Mouse (Mus musculus): ENCODE measurements around the gene Gbx1. TPM values are rescaled to one million over a fixed set of nuclear protein-coding genes. Genes with fewer than 3 reads are reported as not detected.

Gene Gbx1
- polyA plus RNA-seq, 1 experiment from 2014 or later: 0.02 TPM

GRCm38 (mm10) chr5:24502786-24503185 is 24.2 kb downstream of the Gbx1 start:
- no peaks in the 10 kb centered on the region for H3K4me1 ChIP-seq (replicated peaks; ENCODE audit: control insufficient read depth, insufficient read depth)
- no peaks in the 10 kb centered on the region for H3K27me3 ChIP-seq (ENCODE audit: control insufficient read depth, insufficient read depth, low read length)
- no peak for DNase-seq (ENCODE audit: low spot score)
- WGBS: 55% methylated on average over 4 of the region's 4 CpGs
- H3K27ac ChIP-seq (replicated peaks): no peak overlapping the region
- no peak overlapping the region for H3K4me3 ChIP-seq (ENCODE audit: low read depth, low read length)
- TF ChIP-seq EP300 (optimal IDR thresholded peaks at IDR 0.05) (no peak), CTCF (IDR thresholded peaks at IDR 0.05; ENCODE audit: low read depth) (no peak)
- H3K9me3 ChIP-seq (ENCODE audit: control insufficient read depth, low read length): no peaks in the 10 kb centered on the region
- peaks cover 15% of the 10 kb centered on the region for H3K36me3 ChIP-seq (ENCODE audit: control insufficient read depth, insufficient read depth, low read length)
- no peak overlapping the region for H3K4me2 ChIP-seq (replicated peaks; ENCODE audit: low read depth)
- no peak overlapping the region for H3K9ac ChIP-seq (ENCODE audit: low read length)
- ATAC-seq (ENCODE audit: low FRiP score, low TSS enrichment): no peak

GRCm38 (mm10) chr5:24500851-24501250 is 26.2 kb downstream of the Gbx1 start:
- no peak for ATAC-seq (ENCODE audit: low FRiP score, low TSS enrichment)

GRCm38 (mm10) chr5:24499113-24499512 is 27.9 kb downstream of the Gbx1 start:
- peaks cover 19% of the 10 kb centered on the region for H3K36me3 ChIP-seq (ENCODE audit: control insufficient read depth, insufficient read depth, low read length)
- WGBS: 86% methylated on average over 10 of the region's 10 CpGs
- ATAC-seq (ENCODE audit: low FRiP score, low TSS enrichment): no peak
- no peak for DNase-seq (ENCODE audit: low spot score)
- no peaks in the 10 kb centered on the region for H3K27me3 ChIP-seq (ENCODE audit: control insufficient read depth, insufficient read depth, low read length)
- H3K9me3 ChIP-seq (ENCODE audit: control insufficient read depth, low read length): no peaks in the 10 kb centered on the region
- TF ChIP-seq EP300 (optimal IDR thresholded peaks at IDR 0.05) (no peak), CTCF (IDR thresholded peaks at IDR 0.05; ENCODE audit: low read depth) (no peak)
- H3K4me1 ChIP-seq (replicated peaks; ENCODE audit: control insufficient read depth, insufficient read depth): no peaks in the 10 kb centered on the region
- no peak overlapping the region for H3K9ac ChIP-seq (ENCODE audit: low read length)
- no peak overlapping the region for H3K4me3 ChIP-seq (ENCODE audit: low read depth, low read length)
- no peak overlapping the region for H3K27ac ChIP-seq (replicated peaks)
- H3K4me2 ChIP-seq (replicated peaks; ENCODE audit: low read depth): no peak overlapping the region

More at GRCm38 (mm10) chr5:24500851-24501250, 26.2 kb downstream of the Gbx1 start:
- H3K9ac ChIP-seq (ENCODE audit: low read length): no peak overlapping the region
- no peaks in the 10 kb centered on the region for H3K27me3 ChIP-seq (ENCODE audit: control insufficient read depth, insufficient read depth, low read length)
- H3K9me3 ChIP-seq (ENCODE audit: control insufficient read depth, low read length): no peaks in the 10 kb centered on the region
- no peak for DNase-seq (ENCODE audit: low spot score)
- H3K36me3 ChIP-seq (ENCODE audit: control insufficient read depth, insufficient read depth, low read length): peaks cover 19% of the 10 kb centered on the region
- 78% methylated on average over 11 of the region's 11 CpGs for WGBS
- no peak overlapping the region for H3K4me2 ChIP-seq (replicated peaks; ENCODE audit: low read depth)
- no peak overlapping the region for H3K27ac ChIP-seq (replicated peaks)
- H3K4me3 ChIP-seq (ENCODE audit: low read depth, low read length): no peak overlapping the region
- TF ChIP-seq CTCF (IDR thresholded peaks at IDR 0.05; ENCODE audit: low read depth): no peak
- TF ChIP-seq EP300 (optimal IDR thresholded peaks at IDR 0.05): no peak
- no peaks in the 10 kb centered on the region for H3K4me1 ChIP-seq (replicated peaks; ENCODE audit: control insufficient read depth, insufficient read depth)

GRCm38 (mm10) chr5:24497526-24497925 is 29.5 kb downstream of the Gbx1 start:
- Histone ChIP-seq H3K27me3 (ENCODE audit: control insufficient read depth, insufficient read depth, low read length) (no peaks in the 10 kb centered on the region), H3K4me3 (ENCODE audit: low read depth, low read length) (no peak overlapping the region), H3K36me3 (ENCODE audit: control insufficient read depth, insufficient read depth, low read length) (peaks cover 25% of the 10 kb centered on the region), H3K27ac (replicated peaks) (no peak overlapping the region), H3K4me2 (replicated peaks; ENCODE audit: low read depth) (no peak overlapping the region), H3K9me3 (ENCODE audit: control insufficient read depth, low read length) (no peaks in the 10 kb centered on the region), H3K9ac (ENCODE audit: low read length) (no peak overlapping the region), H3K4me1 (replicated peaks; ENCODE audit: control insufficient read depth, insufficient read depth) (no peaks in the 10 kb centered on the region)
- TF ChIP-seq EP300 (optimal IDR thresholded peaks at IDR 0.05) (no peak), CTCF (IDR thresholded peaks at IDR 0.05; ENCODE audit: low read depth) (no peak)
- ATAC-seq (ENCODE audit: low FRiP score, low TSS enrichment): no peak
- WGBS: 83% methylated on average over 12 of the region's 12 CpGs
- no peak for DNase-seq (ENCODE audit: low spot score)

- Histone ChIP-seq H3K4me2 (replicated peaks; ENCODE audit: low read depth) (no peak overlapping the region), H3K9me3 (ENCODE audit: control insufficient read depth, low read length) (no peaks in the 10 kb centered on the region), H3K27me3 (ENCODE audit: control insufficient read depth, insufficient read depth, low read length) (no peaks in the 10 kb centered on the region), H3K36me3 (ENCODE audit: control insufficient read depth, insufficient read depth, low read length) (peaks cover 27% of the 10 kb centered on the region), H3K9ac (ENCODE audit: low read length) (no peak overlapping the region), H3K27ac (replicated peaks) (no peak overlapping the region), H3K4me1 (replicated peaks; ENCODE audit: control insufficient read depth, insufficient read depth) (no peaks in the 10 kb centered on the region), H3K4me3 (ENCODE audit: low read depth, low read length) (no peak overlapping the region)
- WGBS: 78% methylated on average over 6 of the region's 6 CpGs
- ATAC-seq (ENCODE audit: low FRiP score, low TSS enrichment): no peak
- no peak for DNase-seq (ENCODE audit: low spot score)
- TF ChIP-seq CTCF (IDR thresholded peaks at IDR 0.05; ENCODE audit: low read depth): no peak
- no peak for TF ChIP-seq EP300 (optimal IDR thresholded peaks at IDR 0.05)
Observed at GRCm38 (mm10) chr5:24496756-24497155, 30.2 kb downstream of the Gbx1 start.

GRCm38 (mm10) chr5:24495019-24495418 is 32.0 kb downstream of the Gbx1 start:
- no peak overlapping the region for H3K9ac ChIP-seq (ENCODE audit: low read length)
- DNase-seq (ENCODE audit: low spot score) (no peak), ATAC-seq (ENCODE audit: low FRiP score, low TSS enrichment) (no peak)
- no peaks in the 10 kb centered on the region for H3K4me1 ChIP-seq (replicated peaks; ENCODE audit: control insufficient read depth, insufficient read depth)
- peaks cover 26% of the 10 kb centered on the region for H3K36me3 ChIP-seq (ENCODE audit: control insufficient read depth, insufficient read depth, low read length)
- H3K27ac ChIP-seq (replicated peaks): no peak overlapping the region
- H3K4me2 ChIP-seq (replicated peaks; ENCODE audit: low read depth): no peak overlapping the region
- no peaks in the 10 kb centered on the region for H3K9me3 ChIP-seq (ENCODE audit: control insufficient read depth, low read length)
- no peak overlapping the region for H3K4me3 ChIP-seq (ENCODE audit: low read depth, low read length)
- TF ChIP-seq EP300 (optimal IDR thresholded peaks at IDR 0.05): no peak
- TF ChIP-seq CTCF (IDR thresholded peaks at IDR 0.05; ENCODE audit: low read depth): no peak
- WGBS: 90% methylated on average over 15 of the region's 15 CpGs
- H3K27me3 ChIP-seq (ENCODE audit: control insufficient read depth, insufficient read depth, low read length): no peaks in the 10 kb centered on the region

Measured in stomach, postnatal 0 days (tissue).